Mouse (Mus musculus) liver, adult 2 months (tissue): ENCODE results near the gene 4930432K21Rik.

Experiments
- CTCF ChIP-seq: fragments of 200-500 bp; IDR thresholded peaks from 2 replicates; pipeline ENCODE4 v1.5.1; 2011; ENCODE audit warnings: low read depth, low read length, control low read depth
- POLR2A ChIP-seq: fragments of 200-500 bp; IDR thresholded peaks from 2 replicates; pipeline ENCODE4 v1.6.1; 2011; ENCODE audit warnings: low read length, control low read depth; ENCODE audit not compliant: insufficient read depth; ENCODE audit errors: extremely low read depth

DNA sequence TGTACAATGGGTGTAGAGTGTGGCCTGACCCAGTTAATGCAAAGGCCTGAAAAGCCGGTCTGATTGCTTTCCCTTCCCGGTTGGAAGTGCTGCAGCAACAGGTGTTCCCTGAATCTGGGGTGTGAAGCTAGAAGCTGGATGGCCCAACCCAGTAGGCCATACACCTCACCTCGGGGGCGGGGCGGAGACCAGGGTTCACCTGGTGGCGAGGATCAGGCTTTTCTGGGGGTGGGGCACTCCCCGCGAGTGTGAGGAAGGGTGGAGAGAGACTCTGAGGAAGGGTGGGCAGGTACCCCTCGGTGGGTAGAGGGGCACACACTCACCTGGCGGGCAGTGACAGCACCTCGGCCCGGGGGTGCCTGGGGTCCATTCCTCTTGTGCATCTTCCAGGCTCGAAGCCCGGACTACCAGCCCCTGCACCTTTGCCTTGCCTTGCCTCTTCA lies 480 bp upstream of the 4930432K21Rik start:
- TF ChIP-seq POLR2A (no peak), CTCF (no peak)
